In the genomic region with DNA sequence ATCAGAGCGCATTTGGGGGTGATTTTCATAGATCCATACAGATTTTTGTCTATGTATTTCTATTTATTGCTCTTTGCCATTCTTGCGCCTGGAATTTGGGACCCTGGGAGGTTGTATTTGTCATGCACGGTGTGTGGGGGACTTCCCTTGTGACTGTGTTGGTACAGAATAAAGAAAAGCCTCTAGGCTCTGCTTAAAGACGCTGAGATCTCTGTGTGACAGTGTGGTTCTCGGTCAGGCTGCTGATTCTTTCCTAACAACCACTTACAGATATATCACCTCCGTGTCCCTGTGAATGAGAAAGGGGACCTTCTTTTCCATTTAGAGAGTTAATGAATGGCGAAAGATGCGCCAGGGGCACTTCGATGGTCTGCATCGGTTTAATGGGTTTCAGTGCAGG, we compare ENCODE assay signal across 10 mouse cellular contexts. TPM values are rescaled to one million over a fixed set of nuclear protein-coding genes. Genes with fewer than 3 reads are reported as not detected.
DNase-seq lines count a peak whose midpoint lies in the region; ATAC-seq lines count a peak whose summit lies in the region.
"Had no signal": no experiment of that assay in that cellular context is flagged by ENCODE, and none has a peak within 500 bp of the region (broad histone marks: within the 10 kb centered on the region; RNA-seq: fewer than 3 reads in every experiment).

No protein-coding gene starts in this region.

- ATAC-seq in embryonic facial prominence, embryonic 11.5 days (replicated peaks; ENCODE audit: insufficient number of reproducible peaks, low FRiP score, low TSS enrichment, low read depth): no peak
- ATAC-seq in hindbrain, embryonic 15.5 days (ENCODE audit: low FRiP score, low read depth): no peak
- 0 out of 2 replicates have a peak, but pooled peaks have one; percentile 59 for ATAC-seq in midbrain, embryonic 12.5 days (ENCODE audit: low FRiP score, low read depth)
- ATAC-seq: activated CD4-positive, CD25-positive, alpha-beta regulatory T cell, adult 4 months had no signal

- H3K4me1 ChIP-seq in embryonic facial prominence, embryonic 11.5 days (ENCODE audit: control insufficient read depth, insufficient read depth, low read length): no peaks in the 10 kb centered on the region; the same call in 1 of the 2 replicates
- H3K4me1 ChIP-seq in hindbrain, embryonic 15.5 days (replicated peaks): peaks cover 6% of the 10 kb centered on the region; the same call in 1 of the 2 replicates
- H3K4me1 ChIP-seq in midbrain, embryonic 12.5 days: peaks cover 15% of the 10 kb centered on the region

- H3K4me2 ChIP-seq in embryonic facial prominence, embryonic 11.5 days (ENCODE audit: low read depth, low read length): peak overlapping the region; percentile 13
- H3K4me2 ChIP-seq in hindbrain, embryonic 15.5 days: peak overlapping the region; percentile 46
- peak overlapping the region; percentile 47 for H3K4me2 ChIP-seq in midbrain, embryonic 12.5 days (replicated peaks)

- no peak overlapping the region for H3K27ac ChIP-seq in embryonic facial prominence, embryonic 11.5 days (replicated peaks; ENCODE audit: low read depth, low read length)
- no peak overlapping the region for H3K27ac ChIP-seq in hindbrain, embryonic 15.5 days (replicated peaks)
- no peak overlapping the region for H3K27ac ChIP-seq in midbrain, embryonic 12.5 days (replicated peaks)
- H3K27ac ChIP-seq: macrophage had no signal

- intact Hi-C loops in heart, postnatal 36 days (cut with DNase I): loop anchor here (5.0 to 10.0 kb wide), 2 partner anchors 644 to 976 kb away; a partner anchor contains a TSS

- DNase-seq in heart, adult 11 months: peak; percentile 44
- no peak for DNase-seq in heart, postnatal 36 days
- DNase-seq in embryonic facial prominence, embryonic 11.5 days (ENCODE audit: low spot score): peak; percentile 24
- no peak for DNase-seq in thymus, adult 18-20 months
- DNase-seq in T-cell, adult 2 months (ENCODE audit: low spot score): no peak
- no peak for DNase-seq in natural killer cell, adult 2 months (ENCODE audit: low spot score in 2 of 2)

- H3K27me3 ChIP-seq in embryonic facial prominence, embryonic 11.5 days (ENCODE audit: control insufficient read depth, insufficient read depth, low read length): no peaks in the 10 kb centered on the region
- H3K27me3 ChIP-seq in hindbrain, embryonic 15.5 days: 0 out of 2 replicates have a peak, but pooled peaks cover 4% of the 10 kb centered on the region
- H3K27me3 ChIP-seq in midbrain, embryonic 12.5 days: peaks cover 10% of the 10 kb centered on the region

- 11% methylated on average over 10 of the region's 10 CpGs for WGBS in embryonic facial prominence, embryonic 11.5 days
- 14% methylated on average over 10 of the region's 10 CpGs for WGBS in hindbrain, embryonic 15.5 days
- WGBS in midbrain, embryonic 12.5 days: 7% methylated on average over 10 of the region's 10 CpGs

- H3K9ac ChIP-seq in embryonic facial prominence, embryonic 11.5 days (replicated peaks; ENCODE audit: low read length): peak overlapping the region; percentile 57
- H3K9ac ChIP-seq in hindbrain, embryonic 15.5 days: no peak overlapping the region
- no peak overlapping the region for H3K9ac ChIP-seq in midbrain, embryonic 12.5 days (replicated peaks)

- H3K36me3 ChIP-seq in embryonic facial prominence, embryonic 11.5 days (replicated peaks; ENCODE audit: control insufficient read depth, insufficient read depth, low read depth, low read length): no peaks in the 10 kb centered on the region
- no peaks in the 10 kb centered on the region for H3K36me3 ChIP-seq in hindbrain, embryonic 15.5 days
- H3K36me3 ChIP-seq in midbrain, embryonic 12.5 days: no peaks in the 10 kb centered on the region

- peak overlapping the region; percentile 35 for H3K4me3 ChIP-seq in embryonic facial prominence, embryonic 11.5 days (ENCODE audit: low read depth, low read length)
- peak overlapping the region; percentile 11; the same call in 1 of the 2 replicates for H3K4me3 ChIP-seq in hindbrain, embryonic 15.5 days
- peak overlapping the region; percentile 7; the same call in 1 of the 2 replicates for H3K4me3 ChIP-seq in midbrain, embryonic 12.5 days

- H3K9me3 ChIP-seq in embryonic facial prominence, embryonic 11.5 days (replicated peaks; ENCODE audit: control insufficient read depth, low read length): no peaks in the 10 kb centered on the region
- H3K9me3 ChIP-seq in hindbrain, embryonic 15.5 days: no peaks in the 10 kb centered on the region
- no peaks in the 10 kb centered on the region for H3K9me3 ChIP-seq in midbrain, embryonic 12.5 days

RNA-seq across cellular contexts. Expression of a gene that starts 7.8 kb away (rescaled TPM):
- total RNA-seq in heart, postnatal 36 days (2021): 10 to 100 TPM in 1 of 2 experiments, 1 to 10 TPM in 1; 7.1 to 10.1 TPM
- 90.5 and 98.5 TPM in 2 replicates for polyA plus RNA-seq in embryonic facial prominence, embryonic 11.5 days (2014; fragmentation: Nextera tagmentation; extraction: Ambion mirVana)
- polyA plus RNA-seq in hindbrain, embryonic 15.5 days (2015; fragmentation: Nextera tagmentation; extraction: Ambion mirVana): 15.8 and 15.9 TPM in 2 replicates
- 15.3 and 21.5 TPM in 2 replicates for polyA plus RNA-seq in midbrain, embryonic 12.5 days (2016; fragmentation: Nextera tagmentation; extraction: Ambion mirVana)
- polyA plus RNA-seq: activated CD4-positive, CD25-positive, alpha-beta regulatory T cell, adult 4 months had no signal

Comparison
In these comparisons a context has a peak if more than half of its experiments do, and no peak if none do; other contexts are left out.
1. DNase-seq: peak in heart, adult 11 months (single experiment) and embryonic facial prominence, embryonic 11.5 days (single experiment); none in heart, postnatal 36 days (0 of 2), thymus, adult 18-20 months (0 of 2), T-cell, adult 2 months (single experiment) and natural killer cell, adult 2 months (0 of 2).
2. Peak in every context shown above with its lines, with median percentiles within 50 percentile points of each other: H3K4me2 ChIP-seq and H3K4me3 ChIP-seq.